Mouse (Mus musculus) embryonic fibroblast, embryonic 13.5 days (primary cell): ENCODE data around the gene Immp1l. TPM values are rescaled to one million over a fixed set of nuclear protein-coding genes. Genes with fewer than 3 reads are reported as not detected.

Experiments used
- H3K27ac ChIP-seq: 2 replicates; pipeline ENCODE4 v1.5.1; 2012; ENCODE audit warnings: low read length, control low read depth, inconsistent platforms; ENCODE audit not compliant: insufficient read depth
- H3K4me1 ChIP-seq: 2 replicates; pipeline ENCODE4 v1.6.1; 2011; ENCODE audit warnings: low read length; ENCODE audit not compliant: control insufficient read depth, insufficient read depth
- H3K4me3 ChIP-seq: 2 replicates; pipeline ENCODE4 v1.5.1; 2011; ENCODE audit warnings: mild to moderate bottlenecking, control low read depth, low read length; ENCODE audit not compliant: insufficient read depth
- CTCF ChIP-seq: IDR thresholded peaks from 2 replicates; pipeline ENCODE4 v1.5.1; 2011; ENCODE audit warnings: mild to moderate bottlenecking, control low read depth, low read length, moderate library complexity, borderline replicate concordance; ENCODE audit not compliant: insufficient read depth
- POLR2A ChIP-seq: IDR thresholded peaks from 2 replicates; pipeline ENCODE4 v1.6.1; 2011; ENCODE audit warnings: low read depth, mild to moderate bottlenecking, control low read depth, low read length, moderate library complexity
- polyA plus RNA-seq: library from polyadenylated mRNA; stranded (reverse); fragments of >200 nt; gene quantifications from 2 replicates; pipeline ENCODE4 v1.2.4, GENCODE M21; 2011; ENCODE audit warnings: low read depth; ENCODE audit not compliant: missing spikeins, insufficient read length

Immp1l gene
- polyA plus RNA-seq, 1 experiment = 48.7 TPM

- Histone ChIP-seq H3K27ac (peak within 1 kb of the TSS; percentile 12; the same call in 1 of the 2 replicates), H3K4me1 (no peaks in the 10 kb centered on the region), H3K4me3 (peak within 1 kb of the TSS; percentile 68)
- TF ChIP-seq POLR2A (peak; percentile 89), CTCF (no peak)
These were observed 98.6 kb downstream of the Immp1l start, which contains the start of gene Dnajc24 for GRCm38 (mm10) chr2:106002835-106003739. Dnajc24 (minus strand) TSS chr2:106003549.

- H3K4me1 ChIP-seq = no peaks in the 10 kb centered on the region
- H3K4me3 ChIP-seq = no peak overlapping the region
- TF ChIP-seq CTCF (no peak), POLR2A (no peak)
- no peak overlapping the region for H3K27ac ChIP-seq
These were observed 104.0 kb downstream of the Immp1l start for GRCm38 (mm10) chr2:106008415-106008814.

Other genes with a start within 250 kb of the Immp1l start
- 1.8 and 2.2 TPM in 2 replicates for gene Pax6, start 235.7 kb upstream of the Immp1l start, polyA plus RNA-seq
- 17.8 and 24.1 TPM in 2 replicates for gene Elp4, start 74 bp upstream of the Immp1l start, polyA plus RNA-seq
- gene Dnajc24, start 98.9 kb downstream of the Immp1l start, polyA plus RNA-seq = 16.8 and 16.9 TPM in 2 replicates